In genomic region chr9:42039000-42039992, GRCm38 (mm10) we compare ENCODE assay signal across 11 mouse cellular contexts.
DNase-seq lines count a peak whose midpoint lies in the region; ATAC-seq lines count a peak whose summit lies in the region.
"Had no signal": no experiment of that assay in that cellular context is flagged by ENCODE, and none has a peak within 500 bp of the region (broad histone marks: within the 10 kb centered on the region; RNA-seq: fewer than 3 reads in every experiment).

No protein-coding gene starts in this region.

- no peak overlapping the region for H3K4me3 ChIP-seq in limb, embryonic 13.5 days
- H3K4me3 ChIP-seq: lung, embryonic 15.5 days had no signal

- no peaks in the 10 kb centered on the region for H3K9me3 ChIP-seq in limb, embryonic 13.5 days
- H3K9me3 ChIP-seq: lung, embryonic 15.5 days had no signal

- peak; percentile 53 for DNase-seq in right cerebral cortex, adult 18-20 months
- no peak for DNase-seq in right cerebral cortex, postnatal 25 days
- peak; percentile 84 for DNase-seq in cerebellum, postnatal 36 days
- peak; percentile 37 for DNase-seq in thymus, postnatal 25 days
- DNase-seq in right cerebral cortex, postnatal 4 days, result no peak
- DNase-seq in kidney, adult 18-20 months, result no peak
- DNase-seq in kidney, postnatal 4 days, result no peak
- DNase-seq: gastrocnemius, postnatal 14 days; kidney, postnatal 10 days had no signal

- no peak overlapping the region for H3K9ac ChIP-seq in limb, embryonic 13.5 days
- H3K9ac ChIP-seq: lung, embryonic 15.5 days had no signal

- H3K27ac ChIP-seq in limb, embryonic 13.5 days, result peak overlapping the region; percentile 55; the same call in 1 of the 2 replicates
- H3K27ac ChIP-seq: lung, embryonic 15.5 days had no signal

- 41% methylated on average over 18 of the region's 18 CpGs for WGBS in limb, embryonic 13.5 days

- H3K36me3 ChIP-seq in limb, embryonic 13.5 days, result peaks cover 5% of the 10 kb centered on the region; the same call in 1 of the 2 replicates
- H3K36me3 ChIP-seq: lung, embryonic 15.5 days had no signal

- no peak overlapping the region for H3K4me2 ChIP-seq in limb, embryonic 13.5 days (replicated peaks)
- H3K4me2 ChIP-seq: lung, embryonic 15.5 days had no signal

- peaks cover 26% of the 10 kb centered on the region for H3K4me1 ChIP-seq in limb, embryonic 13.5 days

- ATAC-seq in limb, embryonic 13.5 days (ENCODE audit: low FRiP score, low read depth), result no peak

- H3K27me3 ChIP-seq in limb, embryonic 13.5 days, result no peaks in the 10 kb centered on the region
- H3K27me3 ChIP-seq: lung, embryonic 15.5 days had no signal

Comparison
In these comparisons a context has a peak if more than half of its experiments do, and no peak if none do; other contexts are left out.
1. DNase-seq: peak in right cerebral cortex, adult 18-20 months (single experiment), cerebellum, postnatal 36 days (2 of 2) and thymus, postnatal 25 days (single experiment); none in right cerebral cortex, postnatal 25 days (single experiment), right cerebral cortex, postnatal 4 days (single experiment), kidney, adult 18-20 months (single experiment) and kidney, postnatal 4 days (0 of 2).